Mouse (Mus musculus) CD4-positive, CD25-positive, alpha-beta regulatory T cell (primary cell): ENCODE results near the gene Rab39b. TPM values are rescaled to one million over a fixed set of nuclear protein-coding genes. Genes with fewer than 3 reads are reported as not detected.

Experiments
- polyA plus RNA-seq: library from polyadenylated mRNA; unstranded; fragments of 100-300 nt; shearing (Covaris generic); gene quantifications from one replicate; pipeline ENCODE4 v1.2.1, GENCODE M21; 2017

Rab39b gene
- 0.73 TPM for polyA plus RNA-seq

DNA sequence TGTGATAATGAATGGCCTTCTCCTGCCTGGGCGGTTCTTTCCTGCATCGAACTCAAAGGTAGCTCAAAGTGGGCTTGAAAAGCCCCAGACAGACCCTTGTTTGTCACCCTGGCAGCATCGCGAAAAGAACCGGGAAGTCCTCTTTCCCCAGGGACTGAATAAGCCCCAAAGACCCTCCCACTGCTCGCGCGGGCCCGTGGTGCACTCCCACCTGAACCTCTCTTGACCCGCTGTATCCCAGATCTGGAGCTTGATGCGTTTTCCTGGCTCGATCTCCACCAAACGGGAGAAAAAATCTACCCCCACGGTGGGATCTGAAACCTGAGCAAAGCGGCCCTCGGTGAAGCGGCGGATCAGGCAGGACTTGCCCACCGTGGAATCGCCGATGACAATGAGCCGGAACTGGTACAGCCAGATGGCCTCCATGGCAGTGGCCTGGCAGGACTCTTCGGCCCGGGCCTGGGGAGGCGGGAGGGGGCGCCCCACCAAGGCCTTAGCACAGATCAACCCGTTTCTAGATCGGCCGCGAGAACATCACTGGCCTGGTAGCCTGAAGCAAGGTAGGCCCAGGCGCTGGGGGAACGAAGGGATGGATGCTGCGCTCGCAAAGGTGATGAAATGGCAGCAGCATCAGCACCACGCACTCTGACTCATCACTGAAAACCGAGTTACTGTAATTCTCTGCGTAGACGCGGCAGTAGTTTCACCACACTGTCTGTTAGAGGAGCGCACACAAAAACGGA lies at the start of gene Rab39b:
TSS of gene Rab39b (minus strand) at position 650 of the 743 bp plus-strand sequence.

Other genes with a start within 250 kb of the Rab39b start
- gene Fundc2, start 195.8 kb downstream of the Rab39b start, polyA plus RNA-seq, result 55.0 TPM
- gene F8, start 195.6 kb downstream of the Rab39b start, polyA plus RNA-seq, result 0.49 TPM
- 16.7 TPM for gene Cmc4, start 161.6 kb downstream of the Rab39b start, polyA plus RNA-seq
- 10.4 TPM for gene Mtcp1, start 161.6 kb downstream of the Rab39b start, polyA plus RNA-seq
- gene Brcc3, start 161.6 kb downstream of the Rab39b start, polyA plus RNA-seq, result 59.1 TPM
- 129 TPM for gene Vbp1, start 63.9 kb downstream of the Rab39b start, polyA plus RNA-seq